Mouse (Mus musculus): ENCODE measurements around the gene Slc47a1.
"Not testable (repeated sequence)": the region's sequence is repeated elsewhere in the genome, so short reads cannot be mapped to it uniquely, and the experiment has no call there.

Gene Slc47a1

GRCm38 (mm10) chr11:61377881-61378613 is at the start of gene Slc47a1:
TSS of gene Slc47a1 (minus strand) at chr11:61378345.
- DNase-seq (ENCODE audit: low read depth, low spot score): no peak

GRCm38 (mm10) chr11:61419253-61419652 is 41.1 kb upstream of the Slc47a1 start:
- DNase-seq (ENCODE audit: low read depth, low spot score): no peak

GRCm38 (mm10) chr11:61417945-61418551 is 39.9 kb upstream of the Slc47a1 start:
- peak; percentile 89 for DNase-seq (ENCODE audit: low read depth, low spot score)

DNA sequence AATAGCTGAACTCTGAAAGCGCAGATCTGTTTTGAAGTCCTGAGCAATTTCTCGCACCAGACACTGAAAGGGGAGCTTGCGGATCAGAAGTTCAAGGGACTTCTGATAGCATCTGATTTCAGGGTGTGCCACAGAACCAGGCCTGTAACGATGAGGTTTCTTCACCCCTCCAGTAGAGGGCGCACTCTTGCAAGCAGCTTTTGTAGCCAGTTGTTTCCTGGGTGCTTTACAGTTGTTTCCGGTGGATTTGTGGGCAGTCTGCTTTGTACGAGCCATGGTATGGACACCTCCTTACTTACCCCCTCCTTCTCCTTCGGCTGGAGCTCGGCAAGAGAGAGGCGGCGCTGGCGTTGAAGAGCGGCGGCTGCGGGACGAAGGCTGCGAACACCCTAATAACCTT is 38.4 kb upstream of the Slc47a1 start:
- not testable (repeated sequence) for DNase-seq (ENCODE audit: low read depth, low spot score)

DNA sequence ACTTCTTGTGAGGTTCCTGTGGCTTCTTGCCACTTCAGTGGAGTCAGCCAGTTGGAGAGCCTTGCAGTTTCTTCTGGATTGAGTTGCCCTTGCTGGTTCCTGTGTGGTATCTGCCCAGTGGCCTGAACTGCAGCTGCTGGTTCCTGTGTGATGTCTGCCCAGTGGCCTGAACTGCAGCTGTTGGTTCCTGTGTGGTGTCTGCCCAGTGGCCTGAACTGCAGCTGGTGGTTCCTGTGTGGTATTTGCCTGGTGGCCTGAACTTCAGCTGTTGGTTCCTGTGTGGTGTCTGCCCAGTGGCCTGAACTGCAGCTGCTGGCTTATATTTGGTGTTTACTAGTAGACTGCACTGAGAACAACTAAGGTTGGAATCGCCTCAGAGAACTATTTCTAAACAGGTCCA is 37.3 kb upstream of the Slc47a1 start:
- no peak for DNase-seq (ENCODE audit: low read depth, low spot score)

GRCm38 (mm10) chr11:61414560-61414959 is 36.4 kb upstream of the Slc47a1 start:
- no peak for DNase-seq (ENCODE audit: low read depth, low spot score)

DNA sequence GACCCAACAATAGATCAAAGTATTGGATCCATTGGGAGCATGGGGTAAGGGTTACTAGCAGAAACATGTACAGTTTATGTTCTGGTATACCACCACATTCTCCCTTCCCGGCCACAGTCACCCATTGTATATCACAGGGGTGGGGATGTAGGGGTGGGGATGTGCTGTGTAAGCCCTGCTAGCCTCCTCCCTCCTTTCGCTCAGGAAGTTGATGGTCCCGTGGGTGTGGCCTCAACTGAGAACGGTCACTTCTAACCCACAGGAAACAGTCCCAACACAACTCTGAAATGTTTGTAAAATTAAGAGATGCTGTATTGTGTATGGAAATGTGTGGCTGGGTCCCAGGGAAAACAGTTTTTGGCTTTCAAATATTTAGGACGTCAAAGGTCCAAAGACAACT is 35.3 kb upstream of the Slc47a1 start:
- no peak for DNase-seq (ENCODE audit: low read depth, low spot score)

DNA sequence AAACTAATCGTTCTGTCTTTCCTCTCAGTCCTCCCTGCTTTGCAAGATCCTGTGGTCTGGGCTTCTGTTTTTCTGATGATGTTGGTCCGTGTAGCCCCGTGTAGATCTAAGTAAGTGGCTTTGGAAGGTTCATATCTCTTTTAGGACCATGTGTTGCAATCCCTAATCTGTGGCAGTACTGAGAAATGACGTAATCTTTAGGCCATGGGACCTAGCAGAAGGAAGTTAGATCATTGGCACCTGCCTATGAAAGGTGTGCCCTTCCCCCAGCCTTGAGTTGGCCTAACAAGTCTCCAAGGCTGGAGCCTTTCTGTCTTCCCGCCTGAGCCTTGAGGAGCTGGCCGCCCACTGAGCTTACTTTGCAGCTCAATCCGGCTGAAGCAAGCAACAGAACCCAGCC is 33.7 kb upstream of the Slc47a1 start:
- DNase-seq (ENCODE audit: low read depth, low spot score): no peak

- no peak for DNase-seq (ENCODE audit: low read depth, low spot score)
These were observed 33.1 kb upstream of the Slc47a1 start for GRCm38 (mm10) chr11:61411221-61411620.

DNA sequence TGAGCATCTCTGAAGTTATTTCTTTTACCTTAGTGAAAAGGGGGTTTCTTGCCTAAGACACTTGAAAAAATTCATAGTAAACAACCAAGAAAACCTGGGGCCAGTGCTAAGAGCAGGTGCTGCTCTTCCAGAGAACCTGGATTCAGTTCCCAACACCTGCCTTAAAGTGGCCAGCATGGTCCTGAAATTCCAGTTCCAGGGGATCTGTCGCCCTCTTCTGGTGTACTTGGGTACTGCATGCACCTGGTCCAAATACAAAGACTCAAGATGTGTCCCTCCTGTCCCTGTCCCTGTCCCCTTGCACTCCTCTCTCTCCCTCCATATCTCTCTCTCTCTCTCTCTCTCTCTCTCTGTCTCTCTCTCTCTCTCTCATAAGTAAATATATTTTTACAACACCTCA is 32.0 kb upstream of the Slc47a1 start:
- DNase-seq (ENCODE audit: low read depth, low spot score): peak; percentile 88

GRCm38 (mm10) chr11:61409051-61409450 is 30.9 kb upstream of the Slc47a1 start:
- DNase-seq (ENCODE audit: low read depth, low spot score): no peak

GRCm38 (mm10) chr11:61408184-61409027 is 30.3 kb upstream of the Slc47a1 start:
- peak; percentile 14 for DNase-seq (ENCODE audit: low read depth, low spot score)

- DNase-seq (ENCODE audit: low read depth, low spot score): peak; percentile 93
These were observed 29.6 kb upstream of the Slc47a1 start for GRCm38 (mm10) chr11:61407638-61408183.

- no peak for DNase-seq (ENCODE audit: low read depth, low spot score)
These were observed 23.6 kb upstream of the Slc47a1 start for GRCm38 (mm10) chr11:61401794-61402193.

DNA sequence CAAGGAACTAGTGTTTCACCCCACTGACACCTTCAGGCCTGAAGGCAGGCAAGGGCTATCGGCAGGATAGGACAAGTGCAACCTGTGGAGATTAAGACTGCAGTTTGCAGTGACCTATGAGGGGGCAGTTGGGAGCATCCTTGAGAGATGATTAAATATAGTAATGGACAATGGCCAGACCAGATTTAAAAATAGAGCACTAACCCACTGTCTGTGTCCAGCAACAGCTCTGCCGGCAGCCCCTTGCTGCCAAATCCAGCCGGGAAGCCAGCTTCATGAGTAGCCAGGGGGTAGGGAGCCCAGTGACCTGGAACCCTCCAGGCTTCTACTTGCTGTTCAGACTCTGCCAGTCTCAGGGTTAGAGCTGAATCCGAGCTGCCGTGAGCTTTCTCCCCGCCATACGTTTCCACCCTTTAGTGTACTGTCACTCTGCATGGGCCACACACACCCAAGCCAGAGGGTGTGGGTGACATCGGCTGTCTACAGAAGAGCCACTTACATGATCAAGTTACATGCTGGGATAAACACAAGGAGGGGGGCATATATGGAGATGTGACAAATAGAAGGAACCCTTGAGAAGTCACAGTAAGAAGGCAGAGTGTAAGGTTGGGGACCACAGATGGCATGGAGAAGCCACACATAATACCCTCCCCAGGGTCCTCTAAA is 22.7 kb upstream of the Slc47a1 start:
- DNase-seq (ENCODE audit: low read depth, low spot score): no peak

DNA sequence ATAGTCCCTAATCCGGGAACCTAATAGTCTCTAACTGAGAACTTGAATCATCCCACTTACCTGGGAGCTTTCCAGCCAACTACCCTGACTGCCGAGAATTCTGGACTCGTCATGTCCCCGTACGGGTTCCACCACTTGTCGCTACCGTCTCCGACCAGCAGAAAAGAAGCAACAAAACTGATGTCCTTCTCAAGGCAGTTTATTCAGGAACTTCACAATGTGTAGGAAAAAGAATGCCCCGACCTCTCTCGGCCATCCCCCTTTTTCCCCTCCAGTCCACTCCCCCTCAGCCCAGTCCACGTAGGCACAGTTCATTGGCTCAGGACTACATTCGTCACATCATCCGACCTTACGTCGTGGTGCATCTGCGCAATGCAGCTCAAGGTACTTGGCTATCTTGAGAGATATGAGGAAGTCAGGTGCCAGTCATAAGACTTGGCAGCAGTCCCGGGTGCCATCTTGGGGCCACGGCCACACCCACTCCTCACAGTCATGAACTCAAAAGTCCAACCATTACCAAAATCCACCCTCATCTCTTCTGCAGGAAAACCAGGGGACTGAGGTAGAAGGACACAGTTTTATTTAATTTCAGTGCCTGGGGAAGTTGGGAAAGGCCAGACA is 19.4 kb upstream of the Slc47a1 start:
- DNase-seq (ENCODE audit: low read depth, low spot score): not testable (repeated sequence)

- no peak for DNase-seq (ENCODE audit: low read depth, low spot score)
These were observed 10.8 kb upstream of the Slc47a1 start for GRCm38 (mm10) chr11:61388936-61389335.

DNA sequence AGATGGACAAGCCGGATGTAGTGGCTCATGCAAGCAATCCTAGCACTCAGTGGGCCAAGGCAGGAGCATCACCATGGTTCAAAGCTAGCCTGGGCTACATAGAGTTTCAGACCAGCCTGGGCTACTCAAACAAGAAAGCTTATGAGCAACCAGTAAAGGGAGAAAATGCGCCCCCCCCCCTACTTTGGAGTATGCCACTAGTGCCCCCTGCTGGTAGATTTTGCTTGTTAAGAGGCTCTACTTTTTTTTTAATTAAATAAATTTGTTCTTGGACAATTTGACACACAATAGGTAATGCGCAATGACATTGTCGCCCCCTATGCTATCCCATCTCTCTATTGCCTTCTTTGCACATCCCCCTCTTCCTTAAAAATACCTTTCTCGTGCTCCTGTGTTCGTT is 9.9 kb upstream of the Slc47a1 start:
- peak; percentile 34 for DNase-seq (ENCODE audit: low read depth, low spot score)

DNA sequence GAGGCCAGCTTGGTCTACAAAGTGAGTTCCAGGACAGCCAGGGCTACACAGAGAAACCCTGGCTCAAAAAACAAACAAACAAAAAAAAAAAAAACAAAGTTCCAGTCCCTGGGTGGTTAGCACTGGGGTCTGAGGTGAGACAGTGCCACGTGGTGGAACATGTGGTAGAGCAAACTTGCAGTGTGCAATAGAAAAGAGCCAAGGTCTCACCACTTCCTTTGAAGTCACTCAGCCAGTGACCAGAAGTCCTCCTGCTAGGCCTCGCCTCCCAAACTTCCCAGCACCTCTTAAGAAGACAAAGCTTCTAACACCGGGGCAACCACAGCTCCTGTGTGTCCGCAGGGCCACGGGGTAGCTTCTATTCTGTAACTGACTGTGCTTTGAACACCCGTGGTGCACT is 9.1 kb upstream of the Slc47a1 start:
- DNase-seq (ENCODE audit: low read depth, low spot score): no peak

DNA sequence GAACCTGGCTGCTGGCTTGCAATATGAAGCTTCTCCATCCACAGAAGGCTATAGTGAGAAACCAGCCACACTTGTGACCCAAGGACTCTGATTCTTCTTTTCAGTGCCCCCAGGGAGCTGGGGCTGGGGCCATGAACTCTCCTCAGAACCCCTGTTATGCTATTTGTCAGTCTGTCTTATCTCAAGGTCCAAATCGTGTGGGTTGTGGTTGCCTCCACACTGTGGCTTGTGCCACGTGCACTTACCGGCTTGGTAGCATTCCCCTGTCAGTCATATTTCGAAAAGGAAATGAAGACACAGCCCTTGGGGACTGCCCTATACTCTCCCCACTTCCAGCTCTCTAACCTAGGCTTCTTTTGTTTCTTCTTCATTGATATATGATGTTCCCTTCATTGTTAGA is 7.6 kb upstream of the Slc47a1 start:
- DNase-seq (ENCODE audit: low read depth, low spot score): no peak

DNA sequence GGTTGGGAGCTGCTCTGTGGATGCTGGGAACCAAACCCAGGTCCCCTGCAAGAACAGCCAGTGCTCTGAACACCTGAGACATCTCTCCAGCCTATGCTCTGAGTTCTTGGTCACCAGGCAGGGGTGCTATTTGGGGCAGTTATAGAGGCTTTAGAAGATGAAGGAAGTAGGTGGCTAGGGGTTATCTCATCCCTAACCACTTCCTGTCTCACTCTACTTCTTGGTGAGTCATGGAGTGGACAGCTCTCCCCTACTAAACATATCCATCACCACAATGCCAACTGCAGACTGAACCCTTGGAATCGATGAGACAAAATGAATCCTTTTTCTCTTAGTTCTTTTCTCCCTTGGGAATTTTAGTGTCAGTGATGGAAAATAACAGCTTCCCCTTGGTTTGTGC is 3.1 kb upstream of the Slc47a1 start:
- DNase-seq (ENCODE audit: low read depth, low spot score): no peak
